Mouse (Mus musculus): ENCODE data around the gene Ptprc.

DNA sequence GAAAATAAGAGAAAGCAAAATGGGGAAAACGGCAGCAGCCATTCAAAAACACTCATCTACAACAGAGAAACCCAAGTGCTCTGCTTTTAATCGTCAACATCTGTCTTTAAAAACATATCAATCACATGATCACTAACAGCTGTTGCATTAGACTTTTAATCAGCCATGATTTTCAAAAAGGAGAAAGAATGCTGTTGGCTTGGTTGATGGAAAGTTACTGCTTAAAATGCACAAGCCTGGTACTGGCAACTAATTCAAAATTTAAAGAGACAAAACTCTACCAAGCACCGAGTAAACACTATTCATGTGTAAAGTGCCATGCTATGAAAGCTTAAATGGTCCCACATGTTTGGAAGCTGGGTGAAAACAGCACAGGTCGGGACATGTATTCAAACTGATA lies 151.9 kb downstream of the Ptprc start:
- TF ChIP-seq POLR2A (IDR thresholded peaks at IDR 0.05; ENCODE audit: borderline replicate concordance, extremely low read depth, low read depth, low read length) (no peak), CTCF (IDR thresholded peaks at IDR 0.05; ENCODE audit: insufficient read depth, low read length) (no peak)

Measured in lung, adult 2 months (tissue).